Mouse (Mus musculus) heart, embryonic 12.5 days (tissue): ENCODE measurements at regions not wholly inside any gene's neighbourhood (a gene's known extent, or its start where the extent isn't known, plus 50 kb on each side); places are given as distances from the start of the nearest gene placed in this dataset.
A peak's percentile ranks its signal among the peaks of the same experiment; 100 is the strongest.

Source experiments
- ATAC-seq: fragments of 200-750 bp; cut with Nextera tagmentation; 2 replicates; pipeline ENCODE4 v1.8.0; 2017; ENCODE audit warnings: moderate TSS enrichment, moderate library complexity; ENCODE audit not compliant: insufficient number of reproducible peaks, low FRiP score
- H3K27ac ChIP-seq: fragments of 300-500 bp; sonication (generic); 2 replicates; pipeline ENCODE4 v1.5.1; 2016; ENCODE audit warnings: mild to moderate bottlenecking, moderate library complexity; ENCODE audit not compliant: poor library complexity, severe bottlenecking
- H3K27me3 ChIP-seq: fragments of 300-500 bp; sonication (generic); replicated peaks from 2 replicates; pipeline ENCODE4 v1.6.1; 2016; ENCODE audit warnings: mild to moderate bottlenecking, moderate library complexity
- H3K36me3 ChIP-seq: fragments of 300-500 bp; sonication (generic); 2 replicates; pipeline ENCODE4 v1.6.1; 2016; ENCODE audit warnings: mild to moderate bottlenecking, moderate library complexity
- H3K4me1 ChIP-seq: fragments of 300-500 bp; sonication (generic); replicated peaks from 2 replicates; pipeline ENCODE4 v1.6.1; 2016; ENCODE audit warnings: mild to moderate bottlenecking
- H3K4me2 ChIP-seq: fragments of 300-500 bp; sonication (generic); 2 replicates; pipeline ENCODE4 v1.6.1; 2016; ENCODE audit warnings: mild to moderate bottlenecking, moderate library complexity
- H3K4me3 ChIP-seq: fragments of 300-500 bp; sonication (generic); 2 replicates; pipeline ENCODE4 v1.5.1; 2016; ENCODE audit warnings: mild to moderate bottlenecking
- H3K9ac ChIP-seq: fragments of 300-500 bp; sonication (generic); 2 replicates; pipeline ENCODE4 v1.6.1; 2016; ENCODE audit warnings: mild to moderate bottlenecking, moderate library complexity
- H3K9me3 ChIP-seq: fragments of 300-500 bp; sonication (generic); replicated peaks from 2 replicates; pipeline ENCODE4 v1.6.1; 2016; ENCODE audit warnings: mild to moderate bottlenecking, moderate library complexity
- WGBS: fragments of 180-500 bp; shearing (Covaris S2); methylation state at CpG from one replicate; pipeline ENCODE4 v1.1.7; 2016; 5-methylcytosine and 5-hydroxymethylcytosine counted together

- Histone ChIP-seq H3K9ac (no peak overlapping the region), H3K4me3 (no peak overlapping the region), H3K4me2 (no peak overlapping the region), H3K27ac (no peak overlapping the region), H3K4me1 (0 out of 2 replicates have a peak, but pooled peaks cover 2% of the 10 kb centered on the region), H3K36me3 (no peaks in the 10 kb centered on the region), H3K27me3 (no peaks in the 10 kb centered on the region), H3K9me3 (no peaks in the 10 kb centered on the region)
- no peak for ATAC-seq
- 81% methylated on average over 7 of the region's 7 CpGs for WGBS
Measured at GRCm38 (mm10) chr9:71387426-71387825, 98.3 kb downstream of the Polr2m start.

GRCm38 (mm10) chr9:71383901-71384300 lies 101.8 kb downstream of the Polr2m start:
- H3K36me3 ChIP-seq = no peaks in the 10 kb centered on the region
- H3K27ac ChIP-seq = no peak overlapping the region
- no peak overlapping the region for H3K9ac ChIP-seq
- no peak for ATAC-seq
- H3K9me3 ChIP-seq = no peaks in the 10 kb centered on the region
- no peaks in the 10 kb centered on the region for H3K27me3 ChIP-seq
- H3K4me3 ChIP-seq = no peak overlapping the region
- 0 out of 2 replicates have a peak, but pooled peaks cover 2% of the 10 kb centered on the region for H3K4me1 ChIP-seq
- 38% methylated on average over 4 of the region's 4 CpGs for WGBS
- no peak overlapping the region for H3K4me2 ChIP-seq

- no peaks in the 10 kb centered on the region for H3K36me3 ChIP-seq
- no peaks in the 10 kb centered on the region for H3K9me3 ChIP-seq
- H3K4me3 ChIP-seq = no peak overlapping the region
- H3K9ac ChIP-seq = no peak overlapping the region
- H3K27me3 ChIP-seq = no peaks in the 10 kb centered on the region
- ATAC-seq = no peak
- H3K27ac ChIP-seq = no peak overlapping the region
- WGBS = 62% methylated on average over 4 of the region's 4 CpGs
- H3K4me1 ChIP-seq = no peaks in the 10 kb centered on the region
- no peak overlapping the region for H3K4me2 ChIP-seq
Measured at GRCm38 (mm10) chr9:71379731-71380250, 105.9 kb downstream of the Polr2m start.

- ATAC-seq = no peak
- no peak overlapping the region for H3K9ac ChIP-seq
- peaks cover 3% of the 10 kb centered on the region; the same call in 1 of the 2 replicates for H3K9me3 ChIP-seq
- no peak overlapping the region for H3K27ac ChIP-seq
- no peaks in the 10 kb centered on the region for H3K27me3 ChIP-seq
- peaks cover 11% of the 10 kb centered on the region; the same call in 1 of the 2 replicates for H3K4me1 ChIP-seq
- H3K4me2 ChIP-seq = no peak overlapping the region
- H3K4me3 ChIP-seq = no peak overlapping the region
- H3K36me3 ChIP-seq = no peaks in the 10 kb centered on the region
- WGBS = 83% methylated on average over 5 of the region's 5 CpGs
Measured at GRCm38 (mm10) chr9:71369760-71370159, 116.0 kb downstream of the Polr2m start.

GRCm38 (mm10) chr9:71369202-71369601 lies 116.5 kb downstream of the Polr2m start:
- no peak overlapping the region for H3K4me3 ChIP-seq
- no peaks in the 10 kb centered on the region for H3K36me3 ChIP-seq
- H3K27me3 ChIP-seq = no peaks in the 10 kb centered on the region
- peaks cover 14% of the 10 kb centered on the region for H3K4me1 ChIP-seq
- H3K4me2 ChIP-seq = no peak overlapping the region
- peaks cover 3% of the 10 kb centered on the region; the same call in 1 of the 2 replicates for H3K9me3 ChIP-seq
- no peak overlapping the region for H3K27ac ChIP-seq
- WGBS = 90% methylated on average over 2 of the region's 2 CpGs
- H3K9ac ChIP-seq = no peak overlapping the region
- no peak for ATAC-seq

GRCm38 (mm10) chr9:71366573-71366972 lies 119.2 kb downstream of the Polr2m start:
- H3K9me3 ChIP-seq = peaks cover 3% of the 10 kb centered on the region; the same call in 1 of the 2 replicates
- no peaks in the 10 kb centered on the region for H3K36me3 ChIP-seq
- H3K4me3 ChIP-seq = 0 out of 2 replicates have a peak overlapping the region, but pooled peaks have one; percentile 12
- no peak overlapping the region for H3K9ac ChIP-seq
- no peak for ATAC-seq
- H3K4me2 ChIP-seq = peak overlapping the region; percentile 48
- no peaks in the 10 kb centered on the region for H3K27me3 ChIP-seq
- no peak overlapping the region for H3K27ac ChIP-seq
- 20% methylated on average over 9 of the region's 9 CpGs for WGBS
- peaks cover 18% of the 10 kb centered on the region for H3K4me1 ChIP-seq

- no peak overlapping the region for H3K4me3 ChIP-seq
- ATAC-seq = no peak
- no peaks in the 10 kb centered on the region for H3K36me3 ChIP-seq
- WGBS = 67% methylated on average over 12 of the region's 12 CpGs
- peaks cover 3% of the 10 kb centered on the region; the same call in 1 of the 2 replicates for H3K9me3 ChIP-seq
- no peaks in the 10 kb centered on the region for H3K27me3 ChIP-seq
- H3K4me1 ChIP-seq = peaks cover 18% of the 10 kb centered on the region
- no peak overlapping the region for H3K9ac ChIP-seq
- no peak overlapping the region for H3K27ac ChIP-seq
- no peak overlapping the region for H3K4me2 ChIP-seq
Measured at GRCm38 (mm10) chr9:71365177-71365738, 120.5 kb downstream of the Polr2m start.

- Histone ChIP-seq H3K4me3 (no peak overlapping the region), H3K9ac (no peak overlapping the region), H3K4me2 (no peak overlapping the region), H3K36me3 (no peaks in the 10 kb centered on the region), H3K27me3 (no peaks in the 10 kb centered on the region), H3K9me3 (peaks cover 3% of the 10 kb centered on the region; the same call in 1 of the 2 replicates), H3K4me1 (peaks cover 18% of the 10 kb centered on the region), H3K27ac (no peak overlapping the region)
- no peak for ATAC-seq
- WGBS = 71% methylated on average over 8 of the region's 8 CpGs
Measured at GRCm38 (mm10) chr9:71364047-71364665, 121.6 kb downstream of the Polr2m start.

GRCm38 (mm10) chr9:71362401-71362800 lies 123.3 kb downstream of the Polr2m start:
- H3K9me3 ChIP-seq = no peaks in the 10 kb centered on the region

GRCm38 (mm10) chr9:71361961-71362360 lies 123.8 kb downstream of the Polr2m start:
- ATAC-seq = no peak
- no peak overlapping the region for H3K4me3 ChIP-seq
- no peak overlapping the region for H3K27ac ChIP-seq
- no peak overlapping the region for H3K4me2 ChIP-seq
- H3K27me3 ChIP-seq = no peaks in the 10 kb centered on the region
- no peaks in the 10 kb centered on the region for H3K36me3 ChIP-seq
- H3K9ac ChIP-seq = no peak overlapping the region
- WGBS = 68% methylated on average over 5 of the region's 5 CpGs
- peaks cover 18% of the 10 kb centered on the region for H3K4me1 ChIP-seq
- H3K9me3 ChIP-seq = no peaks in the 10 kb centered on the region

More at GRCm38 (mm10) chr9:71362401-71362800, 123.3 kb downstream of the Polr2m start:
- H3K36me3 ChIP-seq = no peaks in the 10 kb centered on the region
- H3K4me1 ChIP-seq = peaks cover 18% of the 10 kb centered on the region
- no peaks in the 10 kb centered on the region for H3K27me3 ChIP-seq
- ATAC-seq = no peak
- H3K4me2 ChIP-seq = no peak overlapping the region
- H3K4me3 ChIP-seq = no peak overlapping the region
- H3K9ac ChIP-seq = no peak overlapping the region
- no peak overlapping the region for H3K27ac ChIP-seq

GRCm38 (mm10) chr9:71361311-71361710 lies 124.4 kb downstream of the Polr2m start:
- H3K9me3 ChIP-seq = no peaks in the 10 kb centered on the region
- 70% methylated on average over 2 of the region's 2 CpGs for WGBS

More at GRCm38 (mm10) chr9:71361311-71361710, 124.4 kb downstream of the Polr2m start:
- Histone ChIP-seq H3K4me3 (no peak overlapping the region), H3K9ac (no peak overlapping the region), H3K27ac (no peak overlapping the region), H3K4me1 (peaks cover 16% of the 10 kb centered on the region), H3K27me3 (no peaks in the 10 kb centered on the region), H3K36me3 (no peaks in the 10 kb centered on the region), H3K4me2 (no peak overlapping the region)
- ATAC-seq = no peak
